Mouse (Mus musculus): ENCODE measurements around the gene Lrfn3.

Lrfn3 gene

DNA sequence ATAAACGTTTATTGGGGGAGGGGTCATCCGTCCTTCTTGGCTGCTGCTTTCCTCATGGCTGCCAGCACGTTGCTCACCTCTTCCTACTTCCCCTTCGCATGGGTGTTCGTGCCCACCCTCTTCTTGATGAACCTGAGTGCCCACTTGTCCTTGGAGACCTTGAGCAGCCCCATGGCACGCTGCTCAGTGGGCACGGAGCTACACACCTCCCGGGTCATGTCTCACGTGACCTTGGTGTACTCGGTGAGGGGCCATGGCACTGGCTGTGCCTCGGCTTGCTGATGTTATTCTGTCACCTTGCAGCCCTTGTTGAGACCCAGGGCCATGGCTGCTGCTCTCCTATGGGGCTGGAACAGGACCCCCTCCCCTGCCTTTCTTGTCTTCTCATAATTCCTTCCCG lies 52.4 kb downstream of the Lrfn3 start:
- DNase-seq, result no peak

GRCm38 (mm10) chr7:30309395-30310129 lies 53.0 kb downstream of the Lrfn3 start:
- no peak for DNase-seq

DNA sequence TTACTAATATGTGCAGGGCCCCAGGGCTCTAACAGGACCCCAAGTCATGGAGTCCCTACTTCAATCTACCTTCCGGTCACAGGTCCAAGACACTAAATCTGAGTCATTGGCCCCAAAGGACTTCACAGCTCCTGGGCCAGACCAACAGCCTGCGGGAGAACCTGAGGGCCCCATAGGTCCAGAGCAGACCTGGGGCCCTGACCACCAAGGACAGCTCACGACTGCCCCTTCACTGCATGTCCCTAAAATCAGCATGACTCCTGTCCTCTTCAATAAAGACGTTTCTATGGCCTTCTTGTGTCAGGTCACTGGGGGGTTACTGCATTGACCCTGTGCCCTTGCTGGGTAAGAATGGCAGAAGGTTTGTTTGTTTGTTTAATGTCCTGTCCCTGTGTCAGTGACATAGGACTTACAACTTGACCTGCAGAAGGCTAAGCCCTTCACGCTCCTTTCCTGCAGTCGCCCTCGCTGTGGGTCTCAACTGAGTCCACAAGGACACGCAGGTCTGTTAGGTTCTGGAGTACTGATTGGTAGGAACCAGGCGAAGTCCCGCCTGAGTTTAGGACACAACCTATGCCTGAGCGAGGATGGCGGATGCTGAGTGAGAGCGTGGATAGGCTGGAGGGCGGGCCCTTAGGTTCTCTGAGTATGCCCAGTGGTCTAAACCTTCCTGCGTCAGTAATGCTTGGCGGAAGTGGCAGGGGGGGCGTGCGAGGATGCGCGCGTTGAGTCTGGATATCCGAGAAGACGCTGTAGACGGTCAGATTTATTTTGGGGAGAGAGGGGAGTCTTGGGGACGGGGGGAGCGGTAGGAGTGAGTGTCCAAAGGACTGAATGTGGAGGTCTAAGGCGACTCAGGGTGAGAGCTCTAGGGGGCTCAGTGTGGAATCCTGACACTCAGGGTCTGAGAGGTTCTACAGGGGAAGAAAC lies 54.2 kb downstream of the Lrfn3 start, which contains the start of gene Alkbh6:
TSS of gene Alkbh6 (plus strand) at position 642 of the 930 bp plus-strand sequence.
- DNase-seq, result peak; percentile 94 to 96

GRCm38 (mm10) chr7:30306083-30306779 lies 56.3 kb downstream of the Lrfn3 start:
- no peak for DNase-seq
